Mouse (Mus musculus): ENCODE data around the gene Mapk8ip1. TPM values are rescaled to one million over a fixed set of nuclear protein-coding genes. Genes with fewer than 3 reads are reported as not detected.

The Mapk8ip1 gene
- polyA plus RNA-seq, 1 experiment from 2014 or later, result 11.3 TPM

DNA sequence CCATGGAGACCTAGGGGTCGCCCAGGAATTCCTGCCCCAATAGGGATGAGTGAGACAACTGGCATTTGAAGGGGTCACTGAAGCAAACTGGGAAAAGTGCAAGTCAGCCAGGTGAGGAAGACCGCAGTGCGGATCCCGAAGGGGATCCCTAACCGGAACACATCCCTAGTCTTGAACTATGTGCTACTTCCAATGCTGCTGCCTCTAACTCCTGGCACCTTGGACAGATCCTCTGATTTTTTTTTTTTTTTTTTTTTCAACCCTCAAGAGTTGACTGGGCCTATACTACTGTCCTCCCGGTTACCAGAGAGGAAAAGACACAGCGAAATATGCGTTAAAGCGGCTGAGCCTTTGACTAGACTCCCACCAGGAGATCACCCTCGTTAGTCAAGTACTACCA, 11.4 kb downstream of the Mapk8ip1 start:
- Histone ChIP-seq H3K4me1 (ENCODE audit: control insufficient read depth, insufficient read depth, low read length) (peaks cover 38% of the 10 kb centered on the region), H3K27ac (ENCODE audit: low read length) (no peak overlapping the region)

DNA sequence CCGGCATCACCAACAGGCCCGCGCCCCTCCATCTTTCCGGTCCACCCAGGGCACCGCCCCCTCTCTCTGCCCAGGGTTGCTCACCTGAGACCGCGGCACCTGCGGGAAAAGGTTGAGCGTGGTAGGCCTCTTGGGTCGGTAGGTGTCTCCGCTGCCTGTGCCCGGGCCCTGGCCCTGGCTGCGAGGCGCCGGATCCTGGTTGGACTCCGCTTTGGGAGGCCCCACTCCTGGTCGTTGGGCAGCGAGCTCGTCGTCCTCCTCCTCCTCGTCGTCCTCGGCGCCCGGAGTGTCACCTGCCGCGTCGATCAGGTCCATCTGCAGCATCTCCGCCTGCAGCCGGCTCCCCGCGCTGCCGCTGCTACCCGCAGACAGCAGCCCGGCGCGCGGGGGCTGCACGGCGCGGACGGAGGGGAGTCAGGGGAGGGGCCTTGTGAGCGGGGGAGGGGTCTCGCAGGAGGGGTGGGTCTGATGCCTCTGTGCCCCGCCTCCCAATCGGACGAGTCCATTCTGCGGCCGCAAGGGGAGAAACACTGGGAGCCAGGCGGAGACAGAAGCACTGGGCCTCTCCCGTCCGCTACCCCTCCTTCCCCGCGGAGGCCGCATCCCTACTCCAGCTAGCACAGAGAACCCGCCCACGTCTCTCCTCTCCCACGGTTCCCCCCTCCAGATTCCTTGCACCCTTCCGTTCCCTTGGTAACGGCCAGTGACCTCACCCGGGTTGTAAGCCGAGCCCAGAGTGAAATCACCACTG, 12.0 kb downstream of the Mapk8ip1 start:
- Histone ChIP-seq H3K4me3 (ENCODE audit: low read depth, low read length) (peak overlapping the region; percentile 68), H3K27me3 (ENCODE audit: control insufficient read depth, insufficient read depth, low read length) (no peaks in the 10 kb centered on the region), H3K4me2 (replicated peaks; ENCODE audit: low read depth, low read length) (peak overlapping the region; percentile 82), H3K9ac (replicated peaks; ENCODE audit: low read depth, low read length) (peak overlapping the region; percentile 49), H3K9me3 (ENCODE audit: control insufficient read depth, low read depth, low read length) (no peaks in the 10 kb centered on the region), H3K27ac (ENCODE audit: low read length) (peak overlapping the region; percentile 35; the same call in 1 of the 2 replicates), H3K4me1 (ENCODE audit: control insufficient read depth, insufficient read depth, low read length) (peaks cover 38% of the 10 kb centered on the region), H3K36me3 (ENCODE audit: control insufficient read depth, insufficient read depth, low read length) (peaks cover 20% of the 10 kb centered on the region)
- under 1% methylated on average over 57 of the region's 62 CpGs for WGBS
- ATAC-seq (ENCODE audit: insufficient number of reproducible peaks, insufficient read depth, low FRiP score, low read depth), result peak; percentile 89

More for the DNA sequence above, 11.4 kb downstream of the Mapk8ip1 start:
- H3K36me3 ChIP-seq (ENCODE audit: control insufficient read depth, insufficient read depth, low read length), result peaks cover 16% of the 10 kb centered on the region
- 7% methylated on average over 10 of the region's 10 CpGs for WGBS
- peak overlapping the region; percentile 68 for H3K4me3 ChIP-seq (ENCODE audit: low read depth, low read length)
- ATAC-seq (ENCODE audit: insufficient number of reproducible peaks, insufficient read depth, low FRiP score, low read depth), result no peak
- no peaks in the 10 kb centered on the region for H3K27me3 ChIP-seq (ENCODE audit: control insufficient read depth, insufficient read depth, low read length)
- no peaks in the 10 kb centered on the region for H3K9me3 ChIP-seq (ENCODE audit: control insufficient read depth, low read depth, low read length)
- H3K4me2 ChIP-seq (replicated peaks; ENCODE audit: low read depth, low read length), result peak overlapping the region; percentile 82
- H3K9ac ChIP-seq (replicated peaks; ENCODE audit: low read depth, low read length), result no peak overlapping the region

DNA sequence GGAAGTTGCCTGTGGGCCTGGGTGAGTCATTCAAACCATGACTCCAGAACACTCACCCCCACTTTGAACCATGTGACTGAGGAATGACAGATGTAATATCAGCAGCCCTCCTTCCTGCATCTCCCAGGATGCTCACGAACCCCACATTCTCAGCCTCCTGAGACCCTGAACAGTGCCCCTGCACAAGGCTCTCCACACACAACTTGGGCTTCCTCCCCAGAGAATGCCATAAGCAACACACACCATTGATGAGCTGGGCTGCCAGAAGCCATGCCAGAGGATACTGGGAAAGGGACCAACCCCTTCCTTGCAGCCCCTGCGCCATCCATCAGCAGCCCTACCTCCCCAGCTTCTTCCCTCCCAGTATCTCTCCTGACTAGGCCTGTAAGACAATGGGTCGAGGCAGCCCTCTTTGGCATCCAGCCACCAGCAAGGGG, 13.0 kb downstream of the Mapk8ip1 start:
- no peak for ATAC-seq (ENCODE audit: insufficient number of reproducible peaks, insufficient read depth, low FRiP score, low read depth)
- H3K27me3 ChIP-seq (ENCODE audit: control insufficient read depth, insufficient read depth, low read length), result no peaks in the 10 kb centered on the region
- H3K4me1 ChIP-seq (ENCODE audit: control insufficient read depth, insufficient read depth, low read length), result peaks cover 38% of the 10 kb centered on the region
- H3K9me3 ChIP-seq (ENCODE audit: control insufficient read depth, low read depth, low read length), result no peaks in the 10 kb centered on the region
- WGBS, result 47% methylated on average over 3 of the region's 3 CpGs
- H3K4me3 ChIP-seq (ENCODE audit: low read depth, low read length), result peak overlapping the region; percentile 68
- H3K4me2 ChIP-seq (replicated peaks; ENCODE audit: low read depth, low read length), result peak overlapping the region; percentile 82
- H3K9ac ChIP-seq (replicated peaks; ENCODE audit: low read depth, low read length), result no peak overlapping the region; the same call in 1 of the 2 replicates
- H3K36me3 ChIP-seq (ENCODE audit: control insufficient read depth, insufficient read depth, low read length), result peaks cover 24% of the 10 kb centered on the region
- H3K27ac ChIP-seq (ENCODE audit: low read length), result no peak overlapping the region

DNA sequence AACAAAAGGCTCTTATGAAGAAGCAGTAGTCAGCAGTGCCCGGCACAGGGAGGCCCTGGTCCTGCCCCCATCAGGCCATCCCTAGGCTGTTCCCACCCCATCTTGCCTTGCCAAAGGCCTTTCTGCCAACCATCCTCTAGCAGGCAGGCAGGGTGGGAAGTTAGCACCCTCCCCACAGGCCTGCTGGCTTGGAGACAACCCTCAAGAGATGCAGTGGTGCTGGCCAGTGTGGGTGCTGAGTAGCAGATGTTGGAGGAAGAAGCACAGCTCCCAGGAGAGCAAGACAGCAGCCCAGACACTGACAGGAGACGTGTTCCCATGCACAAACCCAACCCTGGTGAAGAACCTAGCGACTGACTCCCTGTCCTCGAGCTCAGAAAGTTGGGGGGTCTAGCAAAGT, 13.4 kb downstream of the Mapk8ip1 start:
- no peak for ATAC-seq (ENCODE audit: insufficient number of reproducible peaks, insufficient read depth, low FRiP score, low read depth)
- Histone ChIP-seq H3K4me2 (replicated peaks; ENCODE audit: low read depth, low read length) (peak overlapping the region; percentile 82; the same call in 1 of the 2 replicates), H3K4me3 (ENCODE audit: low read depth, low read length) (no peak overlapping the region), H3K9me3 (ENCODE audit: control insufficient read depth, low read depth, low read length) (no peaks in the 10 kb centered on the region), H3K27ac (ENCODE audit: low read length) (no peak overlapping the region), H3K4me1 (ENCODE audit: control insufficient read depth, insufficient read depth, low read length) (peaks cover 38% of the 10 kb centered on the region), H3K27me3 (ENCODE audit: control insufficient read depth, insufficient read depth, low read length) (no peaks in the 10 kb centered on the region), H3K36me3 (ENCODE audit: control insufficient read depth, insufficient read depth, low read length) (peaks cover 27% of the 10 kb centered on the region), H3K9ac (replicated peaks; ENCODE audit: low read depth, low read length) (no peak overlapping the region)
- 85% methylated on average over 4 of the region's 4 CpGs for WGBS

DNA sequence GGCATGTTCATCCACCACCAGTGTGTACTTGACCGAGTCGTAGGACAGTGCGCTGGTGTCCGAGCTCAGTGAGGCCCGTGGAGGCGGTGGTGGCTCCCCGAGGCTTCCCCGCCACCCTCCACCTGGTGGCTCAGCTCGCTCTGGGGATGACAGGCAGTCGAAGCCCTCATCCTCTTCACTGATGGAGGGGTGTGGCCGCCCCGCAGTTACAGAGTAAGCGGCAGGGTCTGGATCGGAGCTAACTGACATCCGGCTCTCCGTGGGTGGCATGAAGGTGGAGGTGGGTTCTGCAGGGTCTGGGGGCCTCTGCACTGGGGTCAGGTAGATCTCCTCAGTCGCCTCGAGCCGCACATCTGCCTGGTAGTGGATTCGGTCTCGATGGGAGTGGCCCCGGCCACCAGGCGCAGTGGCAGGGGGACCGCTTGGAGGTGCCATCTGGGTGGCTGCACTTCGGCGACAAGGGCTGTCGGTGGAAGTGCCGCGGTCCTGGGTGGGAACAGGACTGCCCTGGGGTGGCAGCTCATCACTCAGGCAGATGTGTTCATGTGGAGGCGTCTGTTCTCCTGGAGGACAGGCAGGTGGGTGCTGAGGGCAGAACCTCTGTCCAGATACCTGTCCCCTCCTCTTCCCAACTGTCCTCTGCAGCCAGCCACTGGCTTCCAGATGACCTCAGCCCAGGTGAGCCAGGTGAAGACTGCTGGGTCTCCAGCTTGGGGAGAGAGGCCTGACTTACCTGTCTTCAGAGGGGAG, 14.1 kb downstream of the Mapk8ip1 start:
- H3K4me3 ChIP-seq (ENCODE audit: low read depth, low read length), result no peak overlapping the region
- peaks cover 32% of the 10 kb centered on the region for H3K4me1 ChIP-seq (ENCODE audit: control insufficient read depth, insufficient read depth, low read length)
- 87% methylated on average over 30 of the region's 30 CpGs for WGBS
- H3K9ac ChIP-seq (replicated peaks; ENCODE audit: low read depth, low read length), result no peak overlapping the region
- ATAC-seq (ENCODE audit: insufficient number of reproducible peaks, insufficient read depth, low FRiP score, low read depth), result no peak
- H3K27ac ChIP-seq (ENCODE audit: low read length), result no peak overlapping the region
- H3K27me3 ChIP-seq (ENCODE audit: control insufficient read depth, insufficient read depth, low read length), result no peaks in the 10 kb centered on the region
- H3K4me2 ChIP-seq (replicated peaks; ENCODE audit: low read depth, low read length), result no peak overlapping the region
- peaks cover 34% of the 10 kb centered on the region for H3K36me3 ChIP-seq (ENCODE audit: control insufficient read depth, insufficient read depth, low read length)
- H3K9me3 ChIP-seq (ENCODE audit: control insufficient read depth, low read depth, low read length), result no peaks in the 10 kb centered on the region

DNA sequence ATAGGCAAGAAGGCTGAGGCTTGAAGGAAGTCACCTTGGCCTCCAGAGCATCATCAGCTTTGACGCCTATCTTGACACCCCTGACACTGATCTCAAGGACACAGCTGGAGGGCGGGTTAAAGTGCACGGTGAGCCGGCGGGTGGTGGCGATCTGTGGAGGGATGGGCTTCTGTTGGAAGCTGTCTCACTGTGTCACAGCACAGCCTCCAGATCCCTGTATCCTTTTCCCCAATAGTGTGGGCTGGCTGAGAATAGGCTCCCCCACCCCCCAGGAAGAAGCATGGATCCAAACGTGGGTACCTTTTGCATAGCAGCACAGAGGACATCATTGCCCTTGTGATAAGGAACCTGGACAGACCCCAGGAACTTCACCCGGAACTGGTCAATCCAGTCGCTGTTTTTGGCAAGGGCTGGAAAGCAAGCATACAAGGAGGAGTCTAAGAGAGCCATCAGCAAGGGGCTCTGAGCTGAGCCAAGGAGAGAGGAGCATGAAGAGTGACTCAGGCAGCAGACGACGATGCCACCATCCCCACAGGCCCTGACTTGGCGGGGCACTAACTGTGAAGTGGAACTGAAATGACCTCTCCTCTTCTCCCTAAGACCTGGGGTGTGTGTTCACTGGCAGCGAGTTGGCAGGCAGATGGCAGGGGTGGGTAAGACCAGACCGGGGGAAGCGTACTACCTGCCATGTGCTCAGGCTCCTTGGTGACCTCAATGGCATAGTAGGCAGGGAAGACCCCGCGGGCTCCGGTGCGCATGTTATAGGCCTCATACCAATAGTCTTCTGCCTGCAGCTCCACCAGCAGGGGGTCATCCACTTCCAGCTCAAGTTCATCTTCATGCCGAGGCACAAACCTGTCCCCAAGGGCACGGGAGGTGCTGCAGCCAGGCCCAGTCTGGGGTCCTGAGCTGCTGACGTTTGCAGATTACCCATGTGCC, 15.7 kb downstream of the Mapk8ip1 start:
- H3K27ac ChIP-seq (ENCODE audit: low read length), result no peak overlapping the region
- peaks cover 18% of the 10 kb centered on the region for H3K4me1 ChIP-seq (ENCODE audit: control insufficient read depth, insufficient read depth, low read length)
- no peak overlapping the region for H3K4me3 ChIP-seq (ENCODE audit: low read depth, low read length)
- H3K4me2 ChIP-seq (replicated peaks; ENCODE audit: low read depth, low read length), result no peak overlapping the region
- no peak for ATAC-seq (ENCODE audit: insufficient number of reproducible peaks, insufficient read depth, low FRiP score, low read depth)
- no peaks in the 10 kb centered on the region for H3K27me3 ChIP-seq (ENCODE audit: control insufficient read depth, insufficient read depth, low read length)
- WGBS, result 82% methylated on average over 22 of the region's 22 CpGs
- no peak overlapping the region for H3K9ac ChIP-seq (replicated peaks; ENCODE audit: low read depth, low read length)
- H3K36me3 ChIP-seq (ENCODE audit: control insufficient read depth, insufficient read depth, low read length), result peaks cover 37% of the 10 kb centered on the region
- H3K9me3 ChIP-seq (ENCODE audit: control insufficient read depth, low read depth, low read length), result no peaks in the 10 kb centered on the region

DNA sequence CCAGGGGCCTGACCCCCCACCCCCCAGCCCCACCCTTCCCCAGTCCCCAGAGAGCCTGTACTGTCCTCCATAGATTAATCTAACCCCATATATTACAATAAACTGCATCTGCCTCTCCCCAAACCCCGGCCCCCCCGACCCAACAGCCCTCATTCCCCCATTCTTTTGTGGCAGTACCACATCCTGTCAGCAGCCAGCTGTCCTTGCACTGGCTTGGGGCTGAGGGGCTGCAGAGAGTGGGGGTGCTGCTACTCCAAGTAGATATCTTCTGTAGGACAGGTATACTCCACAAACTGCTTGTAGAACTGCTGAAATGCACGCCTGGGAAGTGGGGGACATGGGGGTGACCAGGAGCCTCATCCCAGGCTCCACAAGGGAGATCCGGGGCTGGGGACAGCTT, 17.0 kb downstream of the Mapk8ip1 start:
- Histone ChIP-seq H3K4me3 (ENCODE audit: low read depth, low read length) (no peak overlapping the region), H3K9ac (replicated peaks; ENCODE audit: low read depth, low read length) (no peak overlapping the region), H3K4me1 (ENCODE audit: control insufficient read depth, insufficient read depth, low read length) (peaks cover 10% of the 10 kb centered on the region), H3K36me3 (ENCODE audit: control insufficient read depth, insufficient read depth, low read length) (peaks cover 49% of the 10 kb centered on the region), H3K27ac (ENCODE audit: low read length) (no peak overlapping the region), H3K9me3 (ENCODE audit: control insufficient read depth, low read depth, low read length) (no peaks in the 10 kb centered on the region), H3K27me3 (ENCODE audit: control insufficient read depth, insufficient read depth, low read length) (no peaks in the 10 kb centered on the region), H3K4me2 (replicated peaks; ENCODE audit: low read depth, low read length) (no peak overlapping the region)
- 74% methylated on average over 4 of the region's 4 CpGs for WGBS
- no peak for ATAC-seq (ENCODE audit: insufficient number of reproducible peaks, insufficient read depth, low FRiP score, low read depth)

DNA sequence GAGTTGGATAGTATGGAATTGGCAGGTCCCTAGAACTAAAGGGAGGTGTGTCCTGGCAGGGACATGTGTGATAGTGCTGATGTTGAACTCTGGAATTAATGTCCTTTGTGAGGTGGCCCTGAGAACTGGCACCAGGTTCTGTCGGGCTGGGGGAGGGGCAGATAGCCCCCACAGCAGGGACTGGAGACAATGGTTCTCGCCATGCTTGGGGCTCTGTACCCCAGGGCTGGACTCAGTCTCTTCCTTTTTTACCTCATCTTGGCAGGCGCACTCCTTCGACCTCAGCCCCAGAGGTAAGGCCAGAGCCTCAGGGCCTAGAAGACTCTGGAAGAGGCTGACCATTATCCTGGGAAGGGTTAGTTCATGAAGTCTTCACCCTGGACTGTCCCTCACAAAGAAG, 18.3 kb downstream of the Mapk8ip1 start:
- H3K9ac ChIP-seq (replicated peaks; ENCODE audit: low read depth, low read length), result no peak overlapping the region
- H3K9me3 ChIP-seq (ENCODE audit: control insufficient read depth, low read depth, low read length), result no peaks in the 10 kb centered on the region
- 73% methylated on average over 4 of the region's 4 CpGs for WGBS
- ATAC-seq (ENCODE audit: insufficient number of reproducible peaks, insufficient read depth, low FRiP score, low read depth), result no peak
- H3K36me3 ChIP-seq (ENCODE audit: control insufficient read depth, insufficient read depth, low read length), result peaks cover 53% of the 10 kb centered on the region
- no peak overlapping the region for H3K27ac ChIP-seq (ENCODE audit: low read length)
- H3K4me1 ChIP-seq (ENCODE audit: control insufficient read depth, insufficient read depth, low read length), result peaks cover 2% of the 10 kb centered on the region; the same call in 1 of the 2 replicates
- no peak overlapping the region for H3K4me3 ChIP-seq (ENCODE audit: low read depth, low read length)
- no peak overlapping the region for H3K4me2 ChIP-seq (replicated peaks; ENCODE audit: low read depth, low read length)
- H3K27me3 ChIP-seq (ENCODE audit: control insufficient read depth, insufficient read depth, low read length), result no peaks in the 10 kb centered on the region
